ENCODE assay signal across 8 mouse cellular contexts in the genomic region with DNA sequence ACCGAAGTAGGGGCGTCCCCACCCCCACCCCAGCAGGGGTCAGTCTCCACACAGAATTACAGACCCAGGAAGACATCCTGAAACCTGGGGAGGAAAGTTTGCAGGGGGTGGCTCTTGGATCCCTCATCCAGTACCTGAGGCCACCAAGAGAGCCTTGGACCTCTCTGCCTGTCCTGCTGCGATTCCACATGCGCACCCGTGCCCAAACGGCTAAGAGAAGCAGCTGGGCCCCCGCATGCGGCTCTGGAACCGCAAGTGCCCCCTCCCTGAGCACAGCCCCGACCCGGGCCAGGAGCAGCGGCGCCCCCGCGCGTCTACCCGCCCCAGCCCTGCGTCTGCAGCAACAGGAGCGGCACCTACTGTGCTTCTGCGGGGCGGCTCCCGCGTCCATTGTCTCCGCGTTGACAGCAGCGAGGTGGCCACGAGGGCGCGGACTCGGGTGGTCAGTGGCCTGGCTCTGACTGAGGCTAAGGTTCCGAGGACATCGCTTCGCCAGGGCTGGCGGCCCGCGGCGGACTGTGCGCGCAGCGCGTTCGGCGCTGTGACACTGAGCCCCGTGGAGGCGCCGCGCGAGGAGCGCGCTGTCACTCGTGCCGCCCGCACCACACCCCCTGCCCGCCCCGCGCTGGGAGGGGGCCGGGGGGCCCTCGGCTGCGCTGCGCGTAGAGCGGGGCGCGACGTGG. TPM values are rescaled to one million over a fixed set of nuclear protein-coding genes. Genes with fewer than 3 reads are reported as not detected.
A peak's percentile ranks its signal among the peaks of the same experiment; 100 is the strongest.
DNase-seq lines count a peak whose midpoint lies in the region; ATAC-seq and TF ChIP-seq lines count a peak whose summit lies in the region.

No protein-coding gene starts in this region.

- no peaks in the 10 kb centered on the region for H3K36me3 ChIP-seq in heart, embryonic 10.5 days
- no peaks in the 10 kb centered on the region for H3K36me3 ChIP-seq in limb, embryonic 13.5 days
- no peaks in the 10 kb centered on the region for H3K36me3 ChIP-seq in stomach, postnatal 0 days (ENCODE audit: control insufficient read depth, insufficient read depth, low read length)

- no peak for DNase-seq in heart, embryonic 10.5 days (ENCODE audit: low spot score)
- no peak for DNase-seq in heart, adult 9 months (ENCODE audit: low spot score in 2 of 2)
- DNase-seq in right cerebral cortex, adult 18-20 months: peak; percentile 67
- no peak for DNase-seq in right cerebral cortex, postnatal 36 days (ENCODE audit: low spot score in 2 of 2)
- DNase-seq in stomach, postnatal 0 days (ENCODE audit: low spot score): no peak
- DNase-seq in adrenal gland, adult 18-20 months (ENCODE audit: low spot score in 2 of 2): no peak

- no peak for TF ChIP-seq CTCF in stomach, postnatal 0 days (IDR thresholded peaks at IDR 0.05; ENCODE audit: low read depth)

- peaks cover 14% of the 10 kb centered on the region for H3K4me1 ChIP-seq in heart, embryonic 10.5 days
- H3K4me1 ChIP-seq in limb, embryonic 13.5 days: peaks cover 10% of the 10 kb centered on the region
- H3K4me1 ChIP-seq in stomach, postnatal 0 days (replicated peaks; ENCODE audit: control insufficient read depth, insufficient read depth): no peaks in the 10 kb centered on the region

- peak overlapping the region; percentile 83 for H3K4me2 ChIP-seq in limb, embryonic 13.5 days (replicated peaks)
- peak overlapping the region; percentile 38 for H3K4me2 ChIP-seq in stomach, postnatal 0 days (replicated peaks; ENCODE audit: low read depth)

- peaks cover 97% of the 10 kb centered on the region for H3K27me3 ChIP-seq in heart, embryonic 10.5 days (ENCODE audit: insufficient read depth, poor library complexity, severe bottlenecking)
- peaks cover 87% of the 10 kb centered on the region for H3K27me3 ChIP-seq in limb, embryonic 13.5 days
- no peaks in the 10 kb centered on the region for H3K27me3 ChIP-seq in stomach, postnatal 0 days (ENCODE audit: control insufficient read depth, insufficient read depth, low read length)

- WGBS in heart, embryonic 10.5 days: 3% methylated on average over 65 of the region's 65 CpGs
- WGBS in limb, embryonic 13.5 days: 2% methylated on average over 65 of the region's 65 CpGs
- 17% methylated on average over 61 of the region's 65 CpGs for WGBS in stomach, postnatal 0 days

- ATAC-seq in limb, embryonic 13.5 days (ENCODE audit: low FRiP score, low read depth): no peak
- ATAC-seq in stomach, postnatal 0 days (ENCODE audit: low FRiP score, low TSS enrichment): no peak
- no peak for ATAC-seq in activated CD4-positive, CD25-positive, alpha-beta regulatory T cell, adult 4 months

- TF ChIP-seq EP300 in stomach, postnatal 0 days (optimal IDR thresholded peaks at IDR 0.05): no peak

- peak overlapping the region; percentile 19; the same call in 1 of the 2 replicates for H3K27ac ChIP-seq in heart, embryonic 10.5 days
- no peak overlapping the region for H3K27ac ChIP-seq in limb, embryonic 13.5 days
- H3K27ac ChIP-seq in stomach, postnatal 0 days (replicated peaks): no peak overlapping the region

- peak overlapping the region; percentile 54 for H3K4me3 ChIP-seq in heart, embryonic 10.5 days
- H3K4me3 ChIP-seq in limb, embryonic 13.5 days: peak overlapping the region; percentile 45
- H3K4me3 ChIP-seq in stomach, postnatal 0 days (ENCODE audit: low read depth, low read length): peak overlapping the region; percentile 18; the same call in 1 of the 2 replicates

- H3K9ac ChIP-seq in limb, embryonic 13.5 days: peak overlapping the region; percentile 59
- no peak overlapping the region for H3K9ac ChIP-seq in stomach, postnatal 0 days (ENCODE audit: low read length)

- H3K9me3 ChIP-seq in heart, embryonic 10.5 days: no peaks in the 10 kb centered on the region
- no peaks in the 10 kb centered on the region for H3K9me3 ChIP-seq in limb, embryonic 13.5 days
- no peaks in the 10 kb centered on the region for H3K9me3 ChIP-seq in stomach, postnatal 0 days (ENCODE audit: control insufficient read depth, low read length)

RNA-seq across cellular contexts. Expression of a gene that starts 13.8 kb away (rescaled TPM):
- 0.41 and 0.57 TPM in 2 replicates for polyA plus RNA-seq in heart, embryonic 10.5 days (2016; fragmentation: Nextera tagmentation; extraction: Ambion mirVana)
- polyA plus RNA-seq in limb, embryonic 13.5 days (2015; fragmentation: Nextera tagmentation; extraction: Ambion mirVana): 3.6 and 4.1 TPM in 2 replicates
- polyA plus RNA-seq in stomach, postnatal 0 days (2015; fragmentation: Nextera tagmentation; extraction: Ambion mirVana): 15.4 and 18.3 TPM in 2 replicates
- polyA plus RNA-seq in activated CD4-positive, CD25-positive, alpha-beta regulatory T cell, adult 4 months (2017; shearing (Covaris generic)): not detected
- under 1 TPM; 0.33 to 0.35 TPM for total RNA-seq in adrenal gland, adult 18-20 months (2021)

RNA-seq across cellular contexts. Expression of a gene that starts 24.1 kb away (rescaled TPM):
- 17.3 and 19.4 TPM in 2 replicates for polyA plus RNA-seq in heart, embryonic 10.5 days (2016; fragmentation: Nextera tagmentation; extraction: Ambion mirVana)
- polyA plus RNA-seq in limb, embryonic 13.5 days (2015; fragmentation: Nextera tagmentation; extraction: Ambion mirVana): 22.3 and 22.6 TPM in 2 replicates
- polyA plus RNA-seq in stomach, postnatal 0 days (2015; fragmentation: Nextera tagmentation; extraction: Ambion mirVana): 10.3 and 10.5 TPM in 2 replicates
- 1 to 10 TPM; 5.6 to 8.6 TPM for polyA plus RNA-seq in activated CD4-positive, CD25-positive, alpha-beta regulatory T cell, adult 4 months (2017; shearing (Covaris generic))
- 10 to 100 TPM; 18.2 to 20.3 TPM for total RNA-seq in adrenal gland, adult 18-20 months (2021)

RNA-seq across cellular contexts. Expression of a gene that starts 43.4 kb away (rescaled TPM):
- 144 and 165 TPM in 2 replicates for polyA plus RNA-seq in heart, embryonic 10.5 days (2016; fragmentation: Nextera tagmentation; extraction: Ambion mirVana)
- polyA plus RNA-seq in limb, embryonic 13.5 days (2015; fragmentation: Nextera tagmentation; extraction: Ambion mirVana): 147 and 149 TPM in 2 replicates
- polyA plus RNA-seq in stomach, postnatal 0 days (2015; fragmentation: Nextera tagmentation; extraction: Ambion mirVana): 182 and 185 TPM in 2 replicates
- polyA plus RNA-seq in activated CD4-positive, CD25-positive, alpha-beta regulatory T cell, adult 4 months (2017; shearing (Covaris generic)): 100 to 1,000 TPM; 109 to 129 TPM
- total RNA-seq in adrenal gland, adult 18-20 months (2021): 100 to 1,000 TPM in 1 of 2 experiments, 10 to 100 TPM in 1; 95.4 to 109 TPM

RNA-seq across cellular contexts. Expression of a gene that starts 43.6 kb away (rescaled TPM):
- polyA plus RNA-seq in heart, embryonic 10.5 days (2016; fragmentation: Nextera tagmentation; extraction: Ambion mirVana): 3.6 and 4.6 TPM in 2 replicates
- polyA plus RNA-seq in limb, embryonic 13.5 days (2015; fragmentation: Nextera tagmentation; extraction: Ambion mirVana): 4.9 and 7.5 TPM in 2 replicates
- 3.2 and 3.6 TPM in 2 replicates for polyA plus RNA-seq in stomach, postnatal 0 days (2015; fragmentation: Nextera tagmentation; extraction: Ambion mirVana)
- 1 to 10 TPM; 1.2 to 1.6 TPM for polyA plus RNA-seq in activated CD4-positive, CD25-positive, alpha-beta regulatory T cell, adult 4 months (2017; shearing (Covaris generic))
- total RNA-seq in adrenal gland, adult 18-20 months (2021): 1 to 10 TPM; 6.6 to 9.8 TPM
